ENCODE assay signal across 12 mouse cellular contexts in the genomic region with DNA sequence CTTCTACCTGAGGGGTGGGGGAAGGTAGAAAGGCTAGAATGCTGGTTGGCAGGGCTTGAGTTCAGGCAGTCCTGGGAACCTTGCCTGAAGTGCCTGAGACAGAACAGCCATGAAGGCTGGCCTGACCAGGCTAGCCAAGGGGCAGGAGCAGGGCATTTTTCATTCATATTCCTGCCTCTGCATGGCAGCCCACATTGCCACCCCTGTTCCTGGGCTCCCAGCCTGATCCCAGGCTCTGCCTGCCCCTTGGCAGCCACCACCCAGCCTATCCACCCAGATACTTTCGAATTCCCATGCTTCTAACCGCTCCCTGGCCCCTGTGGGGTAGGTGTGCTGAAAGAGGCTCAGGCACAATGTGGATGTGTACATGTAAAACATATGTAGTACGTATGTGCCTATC. TPM values are rescaled to one million over a fixed set of nuclear protein-coding genes. Genes with fewer than 3 reads are reported as not detected.
DNase-seq lines count a peak whose midpoint lies in the region; ATAC-seq lines count a peak whose summit lies in the region.
"Had no signal": no experiment of that assay in that cellular context is flagged by ENCODE, and none has a peak within 500 bp of the region (broad histone marks: within the 10 kb centered on the region; RNA-seq: fewer than 3 reads in every experiment).

No protein-coding gene starts in this region.

- intact Hi-C loops in heart, postnatal 25 days (cut with DNase I) = loop anchor here (5.0 kb wide), 1 partner anchor 36 kb away; no protein-coding TSS in a partner anchor

- H3K9ac ChIP-seq in liver, embryonic 13.5 days = no peak overlapping the region
- no peak overlapping the region for H3K9ac ChIP-seq in forebrain, embryonic 14.5 days (ENCODE audit: low read length)
- no peak overlapping the region for H3K9ac ChIP-seq in midbrain, embryonic 13.5 days (replicated peaks)
- H3K9ac ChIP-seq: liver, embryonic 14.5 days had no signal

- no peak overlapping the region for H3K4me2 ChIP-seq in liver, embryonic 13.5 days
- no peak overlapping the region for H3K4me2 ChIP-seq in forebrain, embryonic 14.5 days (ENCODE audit: low read length)
- H3K4me2 ChIP-seq in midbrain, embryonic 13.5 days (replicated peaks) = no peak overlapping the region

- peaks cover 17% of the 10 kb centered on the region; the same call in 1 of the 2 replicates for H3K27me3 ChIP-seq in heart, embryonic 10.5 days (ENCODE audit: insufficient read depth, poor library complexity, severe bottlenecking)
- H3K27me3 ChIP-seq in liver, embryonic 13.5 days = peaks cover 5% of the 10 kb centered on the region
- H3K27me3 ChIP-seq in forebrain, embryonic 14.5 days (replicated peaks; ENCODE audit: control insufficient read depth, insufficient read depth, low read length) = no peaks in the 10 kb centered on the region
- H3K27me3 ChIP-seq in midbrain, embryonic 13.5 days = peaks cover 6% of the 10 kb centered on the region; the same call in 1 of the 2 replicates
- H3K27me3 ChIP-seq: Patski had no signal

- no peak for DNase-seq in heart, embryonic 10.5 days (ENCODE audit: low spot score)
- no peak for DNase-seq in heart, postnatal 25 days (ENCODE audit: low spot score)
- no peak for DNase-seq in liver, embryonic 13.5 days
- DNase-seq in liver = no peak
- DNase-seq in forebrain, embryonic 14.5 days (ENCODE audit: low spot score) = no peak
- DNase-seq in frontal cortex, postnatal 36 days (ENCODE audit: low spot score in 2 of 2) = no peak
- DNase-seq: layer of hippocampus, adult 9-11 months had no signal

- peak overlapping the region; percentile 85; the same call in 1 of the 2 replicates for H3K27ac ChIP-seq in heart, embryonic 10.5 days
- 0 out of 2 replicates have a peak overlapping the region, but pooled peaks have one; percentile 40 for H3K27ac ChIP-seq in liver, embryonic 13.5 days
- H3K27ac ChIP-seq in forebrain, embryonic 14.5 days (ENCODE audit: low read depth, low read length) = peak overlapping the region; percentile 79; the same call in 1 of the 2 replicates
- 0 out of 2 replicates have a peak overlapping the region, but pooled peaks have one; percentile 80 for H3K27ac ChIP-seq in midbrain, embryonic 13.5 days
- H3K27ac ChIP-seq: liver, embryonic 14.5 days had no signal

- no peaks in the 10 kb centered on the region for H3K9me3 ChIP-seq in heart, embryonic 10.5 days
- no peaks in the 10 kb centered on the region for H3K9me3 ChIP-seq in liver, embryonic 13.5 days (replicated peaks)
- no peaks in the 10 kb centered on the region for H3K9me3 ChIP-seq in forebrain, embryonic 14.5 days (replicated peaks; ENCODE audit: control insufficient read depth, low read length)
- no peaks in the 10 kb centered on the region for H3K9me3 ChIP-seq in midbrain, embryonic 13.5 days

- H3K36me3 ChIP-seq in heart, embryonic 10.5 days = no peaks in the 10 kb centered on the region
- no peaks in the 10 kb centered on the region for H3K36me3 ChIP-seq in liver, embryonic 13.5 days
- no peaks in the 10 kb centered on the region for H3K36me3 ChIP-seq in forebrain, embryonic 14.5 days (ENCODE audit: control insufficient read depth, insufficient read depth, low read length)
- no peaks in the 10 kb centered on the region for H3K36me3 ChIP-seq in midbrain, embryonic 13.5 days

- no peak for ATAC-seq in liver, embryonic 13.5 days (ENCODE audit: low read depth)
- ATAC-seq in forebrain, embryonic 14.5 days = no peak
- no peak for ATAC-seq in midbrain, embryonic 13.5 days
- no peak for ATAC-seq in activated CD4-positive, CD25-positive, alpha-beta regulatory T cell, adult 4 months
- ATAC-seq: Patski had no signal

- no peak overlapping the region for H3K4me3 ChIP-seq in heart, embryonic 10.5 days
- H3K4me3 ChIP-seq in liver, embryonic 13.5 days (replicated peaks) = no peak overlapping the region
- no peak overlapping the region for H3K4me3 ChIP-seq in forebrain, embryonic 14.5 days (ENCODE audit: low read depth, low read length)
- no peak overlapping the region for H3K4me3 ChIP-seq in midbrain, embryonic 13.5 days (replicated peaks)

- peaks cover 41% of the 10 kb centered on the region for H3K4me1 ChIP-seq in heart, embryonic 10.5 days
- peaks cover 26% of the 10 kb centered on the region for H3K4me1 ChIP-seq in liver, embryonic 13.5 days (replicated peaks)
- H3K4me1 ChIP-seq in forebrain, embryonic 14.5 days (ENCODE audit: control insufficient read depth, insufficient read depth, low read length) = peaks cover 12% of the 10 kb centered on the region
- peaks cover 38% of the 10 kb centered on the region for H3K4me1 ChIP-seq in midbrain, embryonic 13.5 days (replicated peaks)

- WGBS in heart, embryonic 10.5 days = 92% methylated on average over 3 of the region's 3 CpGs
- WGBS in liver, embryonic 13.5 days (ENCODE audit: insufficient replicate concordance) = 76% methylated on average over 3 of the region's 3 CpGs
- WGBS in forebrain, embryonic 14.5 days = 81% methylated on average over 3 of the region's 3 CpGs
- 94% methylated on average over 3 of the region's 3 CpGs for WGBS in midbrain, embryonic 13.5 days

RNA-seq across cellular contexts. Expression of a gene that starts 32.3 kb away (rescaled TPM):
- polyA plus RNA-seq in heart, embryonic 10.5 days (2016; fragmentation: Nextera tagmentation; extraction: Ambion mirVana) = 0.62 TPM in 1 of 2 replicates, not detected in the other
- under 1 TPM; 0.55 to 0.75 TPM for total RNA-seq in heart, postnatal 25 days (2021)
- polyA plus RNA-seq in liver, embryonic 13.5 days (2015; fragmentation: Nextera tagmentation; extraction: Ambion mirVana) = not detected in 2 replicates
- polyA plus RNA-seq in forebrain, embryonic 14.5 days (2014; fragmentation: Nextera tagmentation; extraction: Ambion mirVana) = 0.38 TPM in 1 of 2 replicates, not detected in the other
- not detected in 2 replicates for polyA plus RNA-seq in midbrain, embryonic 13.5 days (2015; fragmentation: Nextera tagmentation; extraction: Ambion mirVana)
- polyA plus RNA-seq in activated CD4-positive, CD25-positive, alpha-beta regulatory T cell, adult 4 months (2017; shearing (Covaris generic)) = not detected
- polyA plus RNA-seq: C2C12; liver, embryonic 14.5 days; Patski had no signal
